Mouse (Mus musculus): ENCODE measurements around the gene Kcnh6.
"Not testable (repeated sequence)": the region's sequence is repeated elsewhere in the genome, so short reads cannot be mapped to it uniquely, and the experiment has no call there.

The Kcnh6 gene

GRCm38 (mm10) chr11:106016440-106016839, 8.5 kb downstream of the Kcnh6 start:
- no peak for DNase-seq

DNA sequence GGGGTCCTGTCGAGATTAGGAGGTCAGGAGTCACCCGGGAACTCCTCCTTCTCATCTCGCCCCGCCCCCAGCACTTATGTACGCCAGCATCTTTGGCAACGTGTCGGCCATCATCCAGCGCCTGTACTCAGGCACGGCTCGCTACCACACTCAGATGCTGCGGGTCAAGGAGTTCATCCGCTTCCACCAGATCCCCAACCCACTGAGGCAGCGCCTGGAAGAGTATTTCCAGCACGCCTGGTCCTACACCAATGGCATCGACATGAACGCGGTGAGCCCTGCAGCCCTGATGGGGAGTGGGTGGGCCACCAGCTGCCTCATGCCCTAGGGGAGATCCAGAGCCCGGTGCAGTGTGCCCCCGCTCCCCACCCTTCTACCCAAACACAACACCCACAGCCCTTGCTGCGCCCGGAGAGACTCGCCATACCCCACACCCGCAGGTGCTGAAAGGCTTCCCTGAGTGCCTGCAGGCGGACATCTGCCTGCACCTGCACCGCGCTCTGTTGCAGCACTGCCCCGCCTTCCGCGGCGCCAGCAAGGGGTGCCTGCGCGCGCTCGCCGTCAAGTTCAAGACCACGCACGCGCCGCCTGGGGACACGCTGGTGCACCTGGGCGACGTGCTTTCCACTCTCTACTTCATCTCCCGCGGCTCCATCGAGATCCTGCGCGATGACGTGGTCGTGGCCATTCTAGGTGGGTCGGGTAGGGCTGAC, 12.3 kb downstream of the Kcnh6 start:
- peak; percentile 27 for DNase-seq

GRCm38 (mm10) chr11:106025774-106026173, 17.9 kb downstream of the Kcnh6 start:
- DNase-seq, result no peak

DNA sequence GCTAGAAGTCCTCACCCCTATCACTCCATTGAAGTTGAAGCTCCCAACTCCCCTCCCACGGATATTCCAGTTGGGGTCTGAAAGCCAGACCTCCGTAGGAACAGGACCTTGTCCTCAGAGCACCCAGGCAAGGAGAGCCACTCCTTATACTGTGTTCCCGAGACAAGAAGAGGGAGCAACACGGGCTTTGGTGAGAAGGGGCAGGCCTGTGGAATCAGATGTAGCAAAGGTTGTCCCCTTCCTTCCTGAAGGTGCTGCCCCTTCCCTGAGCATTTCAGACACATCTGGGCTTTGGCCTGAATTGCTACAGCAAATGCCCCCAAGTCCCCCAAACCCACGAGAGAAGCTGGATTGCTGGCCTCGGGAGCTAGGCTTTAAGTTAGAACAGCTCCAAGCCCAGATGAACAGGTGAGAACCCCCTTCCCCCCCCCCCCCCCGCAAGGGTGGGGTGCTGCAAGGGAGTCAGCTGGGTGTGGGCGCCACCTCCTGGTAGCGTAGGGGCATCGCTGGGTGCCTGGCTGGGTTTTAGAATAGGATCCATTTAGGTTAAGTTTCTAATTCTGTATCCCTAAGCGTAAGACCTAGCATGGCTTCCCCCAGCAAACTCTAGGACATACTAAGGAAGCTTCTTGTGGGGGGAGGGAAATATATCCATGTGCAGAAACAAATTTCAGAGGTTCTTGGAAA, 18.7 kb downstream of the Kcnh6 start:
- DNase-seq, result peak; percentile 69

DNA sequence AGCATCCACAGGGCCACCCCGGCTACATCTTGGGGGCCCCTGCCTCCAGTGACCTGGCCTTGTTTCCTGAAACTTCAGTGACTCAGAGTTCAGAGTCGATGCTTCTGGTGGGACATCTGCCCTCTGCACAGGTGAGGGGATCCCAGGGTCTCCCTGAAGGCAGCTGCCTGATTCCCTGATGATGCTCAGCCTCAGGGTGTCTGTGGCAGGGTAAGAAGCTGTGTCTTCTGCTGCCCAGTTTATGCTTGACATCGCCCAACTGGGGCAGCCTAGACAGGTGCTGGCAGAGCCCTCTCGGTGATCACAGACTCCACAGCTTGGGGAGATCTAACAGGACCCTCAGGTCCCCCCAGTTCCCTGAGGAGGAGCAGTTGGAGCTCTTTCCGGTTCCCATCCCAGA, 19.7 kb downstream of the Kcnh6 start:
- DNase-seq, result no peak

GRCm38 (mm10) chr11:106032074-106032473, 24.1 kb downstream of the Kcnh6 start:
- DNase-seq, result not testable (repeated sequence)

DNA sequence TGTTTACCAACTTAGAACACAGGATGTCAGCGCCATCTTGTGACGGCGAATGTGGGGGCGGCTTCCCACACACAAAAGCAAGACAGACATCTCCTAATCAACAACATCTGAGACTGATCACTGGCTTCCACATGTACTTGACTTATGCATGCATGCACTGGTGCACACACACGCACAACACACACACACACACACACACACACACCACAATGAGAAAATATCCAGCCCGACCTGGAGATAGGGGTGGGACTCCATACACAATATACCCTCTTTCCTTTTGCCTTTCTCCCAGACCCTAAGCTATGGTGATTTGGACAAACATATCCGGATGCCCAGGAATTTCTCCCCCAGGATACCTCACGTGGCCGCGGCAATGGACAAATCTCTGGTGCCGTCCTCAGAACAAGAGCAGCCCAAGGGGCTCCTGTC, 25.6 kb downstream of the Kcnh6 start:
- DNase-seq, result peak; percentile 32

GRCm38 (mm10) chr11:106034986-106035385, 27.1 kb downstream of the Kcnh6 start:
- no peak for DNase-seq

DNA sequence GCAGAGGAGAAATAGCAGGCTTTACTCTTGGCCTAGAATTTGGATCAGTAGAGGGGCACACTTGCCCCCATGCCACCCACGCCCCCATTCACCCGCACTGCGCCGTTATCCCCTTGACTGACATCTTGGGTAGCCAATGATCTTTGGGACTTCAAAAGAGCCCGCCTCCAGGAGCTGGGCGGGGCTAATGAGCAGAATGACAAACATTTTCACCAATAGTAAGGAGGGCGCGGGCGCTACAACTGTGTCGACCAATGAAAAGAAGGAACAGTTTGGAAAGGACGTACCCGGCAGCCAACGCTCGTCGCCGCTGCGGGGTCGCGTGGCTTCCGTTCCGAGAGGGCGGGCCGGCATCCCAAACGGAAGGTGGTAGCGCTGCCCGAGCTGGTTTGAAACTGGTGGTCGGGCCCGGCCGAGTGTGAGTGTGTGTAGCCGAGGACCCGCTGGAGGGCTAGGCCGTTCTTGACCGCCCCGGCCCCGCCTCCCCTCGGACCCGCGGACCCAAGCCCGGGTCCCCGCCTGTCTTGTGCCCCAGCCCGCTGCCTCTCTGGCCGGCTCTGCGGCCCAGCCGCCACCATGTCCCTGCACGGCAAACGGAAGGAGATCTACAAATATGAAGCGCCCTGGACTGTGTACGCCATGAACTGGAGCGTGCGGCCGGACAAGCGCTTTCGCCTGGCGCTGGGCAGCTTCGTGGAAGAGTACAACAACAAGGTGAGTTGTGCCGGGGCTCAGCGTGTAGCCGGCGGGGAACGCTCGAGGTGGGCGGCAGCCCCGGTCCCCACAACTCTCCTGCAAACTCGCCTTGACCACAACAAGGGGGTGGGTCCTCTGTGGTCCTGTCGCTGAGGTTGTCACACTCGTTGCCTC, 28.9 kb downstream of the Kcnh6 start, which contains the start of gene Dcaf7:
Gene Dcaf7, plus strand, starts transcription at position 325 of the 870 bp plus-strand sequence.
- DNase-seq, result peak; percentile 100

GRCm38 (mm10) chr11:106037418-106037751, 29.5 kb downstream of the Kcnh6 start:
- peak; percentile 37 for DNase-seq

GRCm38 (mm10) chr11:106044349-106044748, 36.4 kb downstream of the Kcnh6 start:
- DNase-seq, result no peak

GRCm38 (mm10) chr11:106045256-106045655, 37.3 kb downstream of the Kcnh6 start:
- DNase-seq, result no peak

GRCm38 (mm10) chr11:106045780-106046179, 37.9 kb downstream of the Kcnh6 start:
- DNase-seq, result no peak

DNA sequence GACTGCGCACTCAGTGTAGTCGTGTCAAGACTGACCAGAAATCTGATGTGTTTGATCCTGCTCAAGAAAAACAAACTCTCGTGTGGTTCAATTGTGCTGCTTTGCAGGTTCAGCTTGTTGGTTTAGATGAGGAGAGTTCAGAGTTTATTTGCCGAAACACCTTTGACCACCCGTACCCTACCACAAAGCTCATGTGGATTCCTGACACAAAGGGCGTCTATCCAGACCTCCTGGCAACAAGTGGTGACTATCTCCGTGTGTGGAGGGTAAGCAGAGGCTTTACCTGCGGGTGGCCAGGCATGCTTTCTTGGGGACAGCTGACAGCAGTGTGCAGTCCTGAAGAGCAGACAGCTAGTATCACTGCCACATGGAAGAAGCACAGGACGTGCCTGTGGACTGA, 38.7 kb downstream of the Kcnh6 start:
- DNase-seq, result no peak

GRCm38 (mm10) chr11:106053921-106054320, 46.0 kb downstream of the Kcnh6 start:
- DNase-seq, result no peak

DNA sequence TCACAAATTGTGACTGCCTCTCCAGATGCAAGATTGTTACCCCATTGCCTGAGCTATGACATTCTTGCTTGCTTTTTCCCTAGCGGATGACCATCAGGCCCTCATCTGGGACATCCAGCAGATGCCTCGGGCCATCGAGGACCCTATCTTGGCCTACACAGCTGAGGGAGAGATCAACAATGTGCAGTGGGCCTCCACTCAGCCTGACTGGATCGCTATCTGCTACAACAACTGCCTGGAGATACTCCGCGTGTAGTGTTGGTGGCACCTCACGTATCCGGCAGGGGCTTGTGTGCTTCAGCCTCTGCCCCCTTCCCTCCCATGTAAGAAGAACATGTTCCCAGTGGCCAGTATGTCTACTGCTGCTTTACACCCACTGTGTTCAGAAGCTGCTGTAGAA, 46.7 kb downstream of the Kcnh6 start:
- DNase-seq, result no peak

DNA sequence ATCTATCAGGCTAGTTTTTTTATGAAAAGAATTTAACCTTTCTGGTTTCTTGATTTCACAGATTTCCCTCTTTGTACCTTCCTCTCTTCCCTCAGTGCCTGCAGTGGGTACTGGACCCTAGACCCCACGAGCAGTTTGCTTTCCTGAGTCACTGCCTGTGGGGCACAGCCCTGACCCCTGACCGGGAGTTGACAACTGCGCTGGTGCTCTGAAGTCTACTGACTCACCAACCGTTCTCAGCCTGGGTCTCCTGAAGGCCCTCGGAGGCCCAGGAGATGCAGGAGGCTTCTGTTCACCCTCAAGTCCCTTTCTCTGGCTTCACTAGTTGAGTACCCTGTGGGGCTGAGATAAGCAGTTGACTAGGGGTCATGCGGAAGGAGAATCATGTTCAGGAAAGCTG, 47.4 kb downstream of the Kcnh6 start:
- no peak for DNase-seq

GRCm38 (mm10) chr11:106056819-106057491, 49.0 kb downstream of the Kcnh6 start:
- no peak for DNase-seq

GRCm38 (mm10) chr11:106058020-106058419, 50.1 kb downstream of the Kcnh6 start:
- no peak for DNase-seq

GRCm38 (mm10) chr11:106060549-106060948, 52.6 kb downstream of the Kcnh6 start:
- no peak for DNase-seq

DNA sequence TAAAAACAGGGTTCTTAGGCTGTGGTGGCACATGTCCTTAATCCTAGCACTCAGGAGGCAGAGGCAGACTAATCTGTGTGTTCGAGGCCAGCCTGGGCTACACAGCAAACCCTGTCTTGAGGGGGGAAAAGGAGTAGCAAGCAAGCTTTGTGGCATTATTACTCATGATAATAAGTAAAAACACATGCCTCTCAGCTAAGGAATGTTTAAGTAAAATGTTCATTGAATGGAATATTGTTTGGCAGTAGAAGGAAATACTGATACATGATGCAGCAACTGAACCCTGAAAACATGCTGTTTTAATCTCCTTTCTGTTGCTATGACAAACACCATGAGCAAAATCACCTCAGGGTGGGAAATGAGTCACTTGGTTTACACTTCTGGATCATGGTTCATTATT, 53.4 kb downstream of the Kcnh6 start:
- no peak for DNase-seq

- no peak for DNase-seq
These were observed 55.8 kb downstream of the Kcnh6 start for GRCm38 (mm10) chr11:106063756-106064155.

Data from cerebellum, adult 8-10 months (tissue).